ENCODE assay signal across 24 mouse cellular contexts in the genomic region with DNA sequence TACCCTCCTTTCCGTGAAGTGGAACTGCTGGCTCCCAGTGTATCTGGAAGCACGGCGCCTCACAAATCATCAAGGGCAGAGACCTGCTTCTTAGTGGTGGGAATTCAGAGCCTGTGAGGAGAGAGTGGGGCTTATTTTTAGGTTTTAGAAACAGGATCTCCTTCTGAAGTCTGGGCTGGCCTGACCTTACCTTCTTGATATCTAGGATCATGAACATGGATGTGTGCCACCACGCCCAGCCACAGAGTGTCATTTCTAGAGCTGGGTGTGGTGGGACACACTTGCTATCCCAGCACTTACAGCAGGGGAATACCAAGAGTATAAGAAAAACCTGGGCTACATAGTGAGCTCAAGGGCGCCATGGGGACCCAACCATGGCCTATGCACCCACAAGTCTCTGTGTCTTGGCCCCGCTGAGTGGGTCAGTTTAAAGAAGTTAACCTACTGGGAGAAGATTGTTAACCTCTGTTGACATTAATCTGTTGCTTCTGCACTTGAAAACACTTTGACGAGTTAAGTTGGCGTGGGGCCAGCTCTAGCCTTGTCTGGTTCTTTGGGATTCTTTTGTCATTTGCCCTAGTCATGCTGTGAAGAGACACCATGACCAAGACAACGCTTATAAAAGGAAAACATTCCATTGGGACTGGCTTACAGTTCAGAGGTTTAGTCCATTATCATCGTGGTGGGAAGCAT. TPM values are rescaled to one million over a fixed set of nuclear protein-coding genes. Genes with fewer than 3 reads are reported as not detected.
DNase-seq lines count a peak whose midpoint lies in the region; ATAC-seq and TF ChIP-seq lines count a peak whose summit lies in the region.
"Had no signal": no experiment of that assay in that cellular context is flagged by ENCODE, and none has a peak within 500 bp of the region (broad histone marks: within the 10 kb centered on the region; RNA-seq: fewer than 3 reads in every experiment).

No protein-coding gene starts in this region.

- DNase-seq in cerebellum, adult 9-10 months: peak; percentile 73
- no peak for DNase-seq in cerebellum, postnatal 4 days (ENCODE audit: low spot score in 2 of 2)
- DNase-seq in ES-CJ7 (ENCODE audit: low read depth, low spot score): peak; percentile 79
- DNase-seq in midbrain, postnatal 0 days (ENCODE audit: low spot score): no peak
- no peak for DNase-seq in urinary bladder, postnatal 25 days (ENCODE audit: low spot score)
- DNase-seq: forebrain, postnatal 0 days; heart, adult 11 months; heart, postnatal 14 days; kidney, adult 11 months; lung, postnatal 36 days; midbrain, embryonic 14.5 days; right cerebral cortex, adult 18-20 months had no signal

- TF ChIP-seq POLR2A in bone marrow macrophage, adult 2 months (IDR thresholded peaks at IDR 0.05; ENCODE audit: borderline replicate concordance, low read depth, low read length): no peak

- ATAC-seq in midbrain, embryonic 16.5 days: no peak
- ATAC-seq in midbrain, postnatal 0 days (ENCODE audit: low FRiP score): no peak
- ATAC-seq: forebrain, postnatal 0 days had no signal

- H3K4me2 ChIP-seq in midbrain, embryonic 16.5 days (ENCODE audit: low read length): no peak overlapping the region
- H3K4me2 ChIP-seq in midbrain, postnatal 0 days (ENCODE audit: low read depth, low read length, poor library complexity, severe bottlenecking): no peak overlapping the region
- H3K4me2 ChIP-seq: heart, embryonic 13.5 days; kidney, embryonic 15.5 days; limb, embryonic 12.5 days; liver, embryonic 13.5 days; lung, embryonic 15.5 days; neural tube, embryonic 15.5 days had no signal

- peaks cover 18% of the 10 kb centered on the region for H3K36me3 ChIP-seq in E14TG2a.4 (ENCODE audit: insufficient read depth, low read length)
- no peaks in the 10 kb centered on the region for H3K36me3 ChIP-seq in midbrain, embryonic 16.5 days (ENCODE audit: control insufficient read depth, insufficient read depth, low read length)
- no peaks in the 10 kb centered on the region for H3K36me3 ChIP-seq in midbrain, postnatal 0 days (ENCODE audit: insufficient read depth, low read length)
- H3K36me3 ChIP-seq: forebrain, embryonic 10.5 days; heart, embryonic 13.5 days; kidney, embryonic 15.5 days; limb, embryonic 12.5 days; liver, embryonic 13.5 days; lung, embryonic 15.5 days; neural tube, embryonic 15.5 days had no signal

- no peaks in the 10 kb centered on the region for H3K9me3 ChIP-seq in E14TG2a.4 (ENCODE audit: low read length)
- no peaks in the 10 kb centered on the region for H3K9me3 ChIP-seq in midbrain, embryonic 16.5 days (replicated peaks; ENCODE audit: control insufficient read depth, low read length, poor library complexity, severe bottlenecking)
- no peaks in the 10 kb centered on the region for H3K9me3 ChIP-seq in midbrain, postnatal 0 days (ENCODE audit: low read length)
- H3K9me3 ChIP-seq: forebrain, embryonic 10.5 days; heart, embryonic 13.5 days; kidney, embryonic 15.5 days; limb, embryonic 12.5 days; liver, embryonic 13.5 days; lung, embryonic 15.5 days; neural tube, embryonic 15.5 days had no signal

- peaks cover 86% of the 10 kb centered on the region for H3K4me1 ChIP-seq in E14TG2a.4 (replicated peaks; ENCODE audit: low read depth, low read length)
- H3K4me1 ChIP-seq in bone marrow macrophage, adult 2 months (ENCODE audit: control insufficient read depth, insufficient read depth, low read length): peaks cover 82% of the 10 kb centered on the region
- H3K4me1 ChIP-seq in midbrain, embryonic 16.5 days (ENCODE audit: control insufficient read depth, insufficient read depth, low read length): peaks cover 2% of the 10 kb centered on the region; the same call in 1 of the 2 replicates
- no peaks in the 10 kb centered on the region for H3K4me1 ChIP-seq in midbrain, postnatal 0 days (ENCODE audit: insufficient read depth, low read length)

- peak overlapping the region; percentile 71 for H3K27ac ChIP-seq in bone marrow macrophage, adult 2 months (ENCODE audit: insufficient read depth, low read depth, low read length)
- H3K27ac ChIP-seq in midbrain, embryonic 16.5 days (ENCODE audit: low read length): no peak overlapping the region
- H3K27ac ChIP-seq in midbrain, postnatal 0 days (ENCODE audit: low read depth, low read length): no peak overlapping the region
- H3K27ac ChIP-seq: heart, embryonic 13.5 days; kidney, embryonic 15.5 days; limb, embryonic 12.5 days; liver, embryonic 13.5 days; lung, embryonic 15.5 days; neural tube, embryonic 15.5 days had no signal

- H3K27me3 ChIP-seq in E14TG2a.4 (ENCODE audit: insufficient read depth, low read length): no peaks in the 10 kb centered on the region
- no peaks in the 10 kb centered on the region for H3K27me3 ChIP-seq in midbrain, embryonic 16.5 days (ENCODE audit: control insufficient read depth, insufficient read depth, low read depth, low read length)
- H3K27me3 ChIP-seq in midbrain, postnatal 0 days (ENCODE audit: insufficient read depth, low read length): no peaks in the 10 kb centered on the region
- H3K27me3 ChIP-seq: CH12.LX; heart, embryonic 13.5 days; kidney, embryonic 15.5 days; limb, embryonic 12.5 days; liver, embryonic 13.5 days; lung, embryonic 15.5 days; neural tube, embryonic 15.5 days had no signal

- H3K4me3 ChIP-seq in E14TG2a.4 (replicated peaks; ENCODE audit: low read length): peak overlapping the region; percentile 76
- H3K4me3 ChIP-seq in bone marrow macrophage, adult 2 months (ENCODE audit: insufficient read depth, low read length): no peak overlapping the region
- H3K4me3 ChIP-seq in midbrain, embryonic 16.5 days (ENCODE audit: low read depth, low read length): no peak overlapping the region
- no peak overlapping the region for H3K4me3 ChIP-seq in midbrain, postnatal 0 days (ENCODE audit: low read depth, low read length)
- H3K4me3 ChIP-seq: forebrain, embryonic 10.5 days; heart, embryonic 13.5 days; kidney, embryonic 15.5 days; limb, embryonic 12.5 days; liver, embryonic 13.5 days; lung, embryonic 15.5 days; neural tube, embryonic 15.5 days had no signal

- WGBS in midbrain, embryonic 16.5 days: 81% methylated on average over 10 of the region's 10 CpGs
- 74% methylated on average over 10 of the region's 10 CpGs for WGBS in midbrain, postnatal 0 days

- H3K9ac ChIP-seq in midbrain, embryonic 16.5 days (ENCODE audit: low read depth, low read length): no peak overlapping the region
- no peak overlapping the region for H3K9ac ChIP-seq in midbrain, postnatal 0 days (replicated peaks; ENCODE audit: low read length, poor library complexity, severe bottlenecking)
- H3K9ac ChIP-seq: forebrain, postnatal 0 days; heart, embryonic 13.5 days; kidney, embryonic 15.5 days; limb, embryonic 12.5 days; liver, embryonic 13.5 days; lung, embryonic 15.5 days; neural tube, embryonic 15.5 days had no signal

- TF ChIP-seq CTCF in E14TG2a.4 (conservative IDR thresholded peaks at IDR 0.05; ENCODE audit: low read length): no peak
- no peak for TF ChIP-seq CTCF in bone marrow macrophage, adult 2 months (IDR thresholded peaks at IDR 0.05; ENCODE audit: low read depth, low read length)
- TF ChIP-seq CTCF in midbrain, postnatal 0 days (IDR thresholded peaks at IDR 0.05): no peak

RNA-seq across cellular contexts. Expression of gene Ttyh2, which starts 7.9 kb away (rescaled TPM):
- polyA plus RNA-seq in bone marrow macrophage, adult 2 months (2012; ENCODE audit: insufficient read depth, insufficient read length, missing spikeins): 29.6 and 37.5 TPM in 2 replicates
- polyA plus RNA-seq in midbrain, embryonic 16.5 days (2015; fragmentation: Nextera tagmentation; extraction: Ambion mirVana): 29.2 and 30.9 TPM in 2 replicates
- 42.8 and 58.2 TPM in 2 replicates for total RNA-seq in midbrain, postnatal 0 days (2014; rRNA removed)
- polyA plus RNA-seq in midbrain, postnatal 0 days (2015; fragmentation: Nextera tagmentation; extraction: Ambion mirVana): 27.1 and 29.4 TPM in 2 replicates

RNA-seq across cellular contexts. Expression of gene Rpl38, which starts 14.9 kb away (rescaled TPM):
- 1,601 and 1,765 TPM in 2 replicates for polyA plus RNA-seq in bone marrow macrophage, adult 2 months (2012; ENCODE audit: insufficient read depth, insufficient read length, missing spikeins)
- 641 and 649 TPM in 2 replicates for polyA plus RNA-seq in midbrain, embryonic 16.5 days (2015; fragmentation: Nextera tagmentation; extraction: Ambion mirVana)
- 903 and 1,541 TPM in 2 replicates for total RNA-seq in midbrain, postnatal 0 days (2014; rRNA removed)
- polyA plus RNA-seq in midbrain, postnatal 0 days (2015; fragmentation: Nextera tagmentation; extraction: Ambion mirVana): 889 and 977 TPM in 2 replicates

RNA-seq across cellular contexts. Expression of gene Dnaic2, which starts 44.0 kb away (rescaled TPM):
- polyA plus RNA-seq in bone marrow macrophage, adult 2 months (2012; ENCODE audit: insufficient read depth, insufficient read length, missing spikeins): not detected in 2 replicates
- 2.2 and 3.1 TPM in 2 replicates for polyA plus RNA-seq in midbrain, embryonic 16.5 days (2015; fragmentation: Nextera tagmentation; extraction: Ambion mirVana)
- 3.8 and 4.4 TPM in 2 replicates for total RNA-seq in midbrain, postnatal 0 days (2014; rRNA removed)
- 2.0 and 3.2 TPM in 2 replicates for polyA plus RNA-seq in midbrain, postnatal 0 days (2015; fragmentation: Nextera tagmentation; extraction: Ambion mirVana)
- total RNA-seq: megakaryocyte-erythroid progenitor cell, adult 5-6 weeks had no signal
- polyA plus RNA-seq: liver, embryonic 13.5 days had no signal

Comparison
In these comparisons a context has a peak if more than half of its experiments do, and no peak if none do; other contexts are left out.
1. DNase-seq: peak in cerebellum, adult 9-10 months (single experiment) and ES-CJ7 (single experiment); none in cerebellum, postnatal 4 days (0 of 2), midbrain, postnatal 0 days (single experiment) and urinary bladder, postnatal 25 days (single experiment).